Mouse (Mus musculus): ENCODE data around the gene Pars2.

Pars2 gene

DNA sequence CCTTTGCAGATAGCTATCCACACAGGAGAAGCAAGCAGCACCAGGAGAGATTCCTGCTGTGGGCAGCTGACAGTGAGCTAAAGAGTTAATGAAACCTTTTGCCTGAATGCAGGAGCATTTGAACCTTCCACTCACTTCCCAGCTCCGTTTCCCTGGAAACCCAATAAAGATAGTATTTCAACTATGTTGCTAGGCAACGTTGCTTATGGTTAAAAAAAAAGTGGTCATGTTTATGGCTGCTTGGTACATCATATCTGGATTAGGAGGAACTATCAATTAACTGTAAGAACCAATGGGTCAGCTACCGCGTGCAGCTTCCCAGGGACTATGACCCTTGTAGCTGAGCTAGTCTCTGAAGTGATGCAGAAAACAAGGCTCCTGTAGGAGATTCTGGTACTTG lies 49.9 kb downstream of the Pars2 start:
- no peak for DNase-seq (ENCODE audit: low spot score in 2 of 2)

DNA sequence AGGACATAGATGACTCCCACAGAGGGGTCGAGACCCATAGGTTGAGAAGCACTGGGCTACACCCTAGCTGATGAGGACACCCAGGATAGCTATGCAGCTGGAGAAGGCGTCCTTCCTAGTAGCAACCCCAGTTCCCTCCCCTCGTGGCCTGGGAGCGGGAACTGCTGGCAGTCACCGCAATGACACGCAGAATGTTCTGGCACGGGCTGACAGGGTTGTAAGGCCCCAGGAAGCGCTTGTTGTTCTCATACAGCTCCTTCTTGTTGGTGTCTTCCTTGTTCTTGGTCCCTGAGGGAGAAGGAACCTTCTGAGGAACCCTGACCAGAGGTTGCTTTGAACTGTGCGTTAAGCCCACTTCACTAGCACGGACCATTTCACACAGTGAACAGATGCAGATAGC lies 53.1 kb downstream of the Pars2 start:
- DNase-seq (ENCODE audit: low spot score in 2 of 2): no peak

DNA sequence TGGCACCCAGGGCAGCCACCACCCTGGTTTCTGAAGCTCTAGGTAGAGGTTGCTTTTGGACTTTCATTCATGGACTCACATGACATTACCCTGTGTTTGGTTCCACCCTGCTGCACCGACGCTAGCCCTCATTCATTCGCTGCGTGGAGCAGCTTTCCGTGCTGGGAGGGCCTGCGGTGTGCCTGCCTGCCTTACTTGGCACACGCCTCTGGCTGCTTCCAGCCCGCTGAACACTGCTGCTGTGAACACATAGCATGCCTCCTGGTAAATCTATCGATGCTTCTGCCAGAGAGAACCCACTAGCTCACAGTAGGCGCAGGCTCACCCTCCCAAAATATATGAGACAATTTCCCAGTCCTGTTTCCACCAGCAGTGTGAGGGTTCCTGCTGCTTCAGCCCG lies 53.5 kb downstream of the Pars2 start:
- DNase-seq (ENCODE audit: low spot score in 2 of 2): no peak

Measured in spleen, postnatal 36 days (tissue).